Mouse (Mus musculus): ENCODE results near the gene Fsd2. TPM values are rescaled to one million over a fixed set of nuclear protein-coding genes. Genes with fewer than 3 reads are reported as not detected.

Fsd2 gene
- total RNA-seq, 2 experiments from 2014 or later, result 322 to 355 TPM

Other genes starting within 250 kb of the Fsd2 start
- gene Rps17, start 221.7 kb downstream of the Fsd2 start, total RNA-seq (2021), result 1,000 to 10,000 TPM in 1 of 2 experiments, 100 to 1,000 TPM in 1; 956 to 1,038 TPM
- 10 to 100 TPM; 18.6 to 20.3 TPM for gene Cpeb1, start 111.5 kb downstream of the Fsd2 start, total RNA-seq (2021)
- not detected for gene Ap3b2, start 73.0 kb downstream of the Fsd2 start, total RNA-seq (2021)
- gene BC048679, start 68.7 kb downstream of the Fsd2 start, total RNA-seq (2021), result not detected
- 1 to 10 TPM; 7.3 to 9.1 TPM for gene Whamm, start 4.3 kb upstream of the Fsd2 start, total RNA-seq (2021)
- 10 to 100 TPM; 83.1 to 84.1 TPM for gene Homer2, start 140.6 kb upstream of the Fsd2 start, total RNA-seq (2021)
- 10 to 100 TPM; 22.8 to 26.8 TPM for gene Ramac, start 196.0 kb upstream of the Fsd2 start, total RNA-seq (2021)
- 10 to 100 TPM; 27.6 to 32.3 TPM for gene 3110040N11Rik, start 222.5 kb upstream of the Fsd2 start, total RNA-seq (2021)